Mouse (Mus musculus): Measurements from ENCODE around the gene Abcb9.

Abcb9 gene

GRCm38 (mm10) chr5:124035806-124036205 is 59.8 kb downstream of the Abcb9 start:
- in situ Hi-C loops (cut with MboI; ENCODE audit: low sequenced_read_pairs) = no loop called here

GRCm38 (mm10) chr5:124035406-124035805 is 60.2 kb downstream of the Abcb9 start:
- in situ Hi-C loops (cut with MboI; ENCODE audit: low sequenced_read_pairs) = no loop called here

DNA sequence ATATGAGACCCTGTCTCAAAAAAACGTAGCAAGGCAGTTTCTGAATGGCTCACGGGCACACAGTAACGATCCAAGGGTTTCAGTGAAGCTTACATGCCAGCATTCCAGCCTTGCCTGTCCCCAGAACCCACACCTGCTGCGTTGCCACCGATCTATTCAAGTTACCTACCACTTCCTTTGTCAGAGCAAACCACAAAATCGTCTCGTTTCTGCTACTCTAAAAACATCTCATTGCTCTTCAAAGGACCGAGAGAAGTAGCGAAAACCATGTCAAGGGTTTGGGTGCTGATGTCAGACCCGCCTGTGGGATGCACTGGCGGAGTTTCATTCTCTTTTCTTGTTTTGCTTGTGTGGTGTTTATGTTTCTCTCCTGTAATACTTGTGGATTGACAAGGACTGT is 61.1 kb downstream of the Abcb9 start:
- in situ Hi-C loops (cut with MboI; ENCODE audit: low sequenced_read_pairs) = no loop called here

DNA sequence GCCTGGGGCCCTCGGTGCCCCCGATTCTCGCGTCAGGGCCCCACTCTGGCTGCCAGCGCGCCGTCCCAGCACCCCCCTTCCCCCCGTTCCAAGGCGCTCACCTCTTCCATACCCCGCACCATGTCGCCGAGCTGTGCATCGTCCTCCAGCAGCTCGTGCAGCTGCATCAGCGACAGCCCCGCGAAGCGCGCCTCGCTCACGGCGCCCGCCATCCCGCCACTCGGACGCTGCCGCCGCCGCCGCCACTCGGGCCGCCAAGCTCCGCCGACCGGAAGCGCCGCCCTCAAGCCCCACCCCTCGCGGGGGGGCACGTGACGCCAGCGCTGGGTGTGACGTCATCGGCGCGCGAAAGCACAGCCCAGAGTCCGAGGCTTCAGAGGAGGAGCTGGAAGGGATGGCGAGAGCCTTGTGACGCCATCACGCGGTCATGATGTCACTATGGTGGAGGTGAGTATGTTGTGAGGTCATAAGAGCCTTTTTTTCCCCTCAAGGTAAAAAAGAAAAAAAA is 63.5 kb downstream of the Abcb9 start, which contains the start of gene Vps37b:
Vps37b (minus strand) TSS at position 270 of the 508 bp plus-strand sequence.
- in situ Hi-C loops (cut with MboI; ENCODE audit: low sequenced_read_pairs) = no loop called here

GRCm38 (mm10) chr5:124031068-124031955 is 64.3 kb downstream of the Abcb9 start:
- in situ Hi-C loops (cut with MboI; ENCODE audit: low sequenced_read_pairs) = no loop called here

GRCm38 (mm10) chr5:124030386-124031067 is 65.1 kb downstream of the Abcb9 start:
- in situ Hi-C loops (cut with MboI; ENCODE audit: low sequenced_read_pairs) = no loop called here

DNA sequence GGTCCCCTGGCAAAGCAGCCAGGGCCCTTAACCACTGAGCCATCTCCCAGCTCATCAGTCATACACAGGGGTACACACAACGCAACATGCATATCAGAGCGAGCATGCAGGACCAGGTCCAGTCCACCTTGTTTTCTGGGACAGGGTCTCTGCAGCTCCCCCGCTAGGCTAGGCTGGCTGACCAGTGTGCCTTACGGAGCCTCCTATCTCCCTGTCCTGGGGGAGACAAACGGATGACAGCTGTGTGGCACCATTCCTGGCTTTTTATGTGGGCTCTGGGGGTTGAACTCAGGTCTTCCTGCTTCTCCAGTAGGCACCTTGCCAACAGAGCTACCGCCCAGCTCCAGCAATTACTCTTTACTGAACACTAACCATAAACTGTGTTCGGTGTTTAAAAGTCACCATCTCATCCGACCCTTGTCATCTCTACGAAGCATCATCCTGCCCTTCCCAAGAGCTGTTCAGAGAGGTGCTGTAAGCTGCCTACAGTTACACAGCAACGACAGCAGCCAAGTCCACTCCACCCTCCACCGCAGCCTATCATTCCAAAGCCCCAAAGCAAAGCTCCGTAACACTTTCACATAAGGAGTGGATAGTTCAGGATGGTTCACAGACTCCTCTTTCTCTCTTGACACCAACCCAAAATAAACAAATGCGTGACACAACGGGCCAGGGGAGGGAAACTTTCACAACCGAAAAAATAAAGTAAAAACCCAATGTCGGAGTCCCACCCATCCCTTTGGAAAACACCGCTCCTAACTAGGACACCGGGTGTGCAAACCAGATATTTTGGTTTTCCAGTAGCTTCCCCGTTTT is 66.2 kb downstream of the Abcb9 start:
- in situ Hi-C loops (cut with MboI; ENCODE audit: low sequenced_read_pairs) = no loop called here

- in situ Hi-C loops (cut with MboI; ENCODE audit: low sequenced_read_pairs) = no loop called here
Measured at GRCm38 (mm10) chr5:124028680-124029079, 66.9 kb downstream of the Abcb9 start.

DNA sequence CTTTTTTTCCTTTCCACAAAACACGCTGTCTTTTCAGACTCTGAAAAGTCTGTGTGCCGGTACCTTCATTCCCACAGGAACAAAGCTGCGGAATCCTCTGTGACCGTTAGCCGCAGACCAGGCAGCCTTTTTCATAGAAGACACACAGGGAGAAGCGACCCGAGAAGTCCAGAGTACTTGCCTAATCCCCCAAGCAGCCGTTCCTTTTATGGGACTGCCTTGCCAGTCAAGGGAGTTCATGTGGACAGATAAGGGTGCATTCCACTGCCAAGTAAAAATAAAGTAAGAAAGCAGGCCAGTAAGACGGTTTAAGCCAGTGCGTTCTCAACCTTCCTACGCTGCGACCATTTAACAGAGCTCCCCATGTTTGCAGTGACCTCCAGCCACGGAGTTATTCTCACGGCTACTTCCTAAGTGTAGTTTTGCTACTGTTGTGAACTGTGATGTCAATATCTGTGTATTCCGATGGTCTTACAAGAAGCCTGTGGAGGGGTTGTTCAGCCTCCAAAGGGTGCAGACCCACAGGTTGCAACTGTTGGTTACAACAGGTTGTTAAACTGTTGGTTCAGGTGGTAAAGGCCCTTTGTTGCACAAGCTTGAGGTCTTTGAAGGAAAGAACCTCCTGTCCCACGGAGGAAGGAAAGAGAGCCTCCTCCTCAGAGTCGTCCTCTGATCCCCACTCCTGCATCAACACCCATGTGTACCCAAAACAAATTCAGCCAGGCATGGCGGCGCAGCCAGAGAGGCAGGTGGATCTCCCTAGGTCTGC is 67.7 kb downstream of the Abcb9 start:
- in situ Hi-C loops (cut with MboI; ENCODE audit: low sequenced_read_pairs) = no loop called here

- in situ Hi-C loops (cut with MboI; ENCODE audit: low sequenced_read_pairs) = no loop called here
Measured at GRCm38 (mm10) chr5:124026568-124026967, 69.0 kb downstream of the Abcb9 start.

DNA sequence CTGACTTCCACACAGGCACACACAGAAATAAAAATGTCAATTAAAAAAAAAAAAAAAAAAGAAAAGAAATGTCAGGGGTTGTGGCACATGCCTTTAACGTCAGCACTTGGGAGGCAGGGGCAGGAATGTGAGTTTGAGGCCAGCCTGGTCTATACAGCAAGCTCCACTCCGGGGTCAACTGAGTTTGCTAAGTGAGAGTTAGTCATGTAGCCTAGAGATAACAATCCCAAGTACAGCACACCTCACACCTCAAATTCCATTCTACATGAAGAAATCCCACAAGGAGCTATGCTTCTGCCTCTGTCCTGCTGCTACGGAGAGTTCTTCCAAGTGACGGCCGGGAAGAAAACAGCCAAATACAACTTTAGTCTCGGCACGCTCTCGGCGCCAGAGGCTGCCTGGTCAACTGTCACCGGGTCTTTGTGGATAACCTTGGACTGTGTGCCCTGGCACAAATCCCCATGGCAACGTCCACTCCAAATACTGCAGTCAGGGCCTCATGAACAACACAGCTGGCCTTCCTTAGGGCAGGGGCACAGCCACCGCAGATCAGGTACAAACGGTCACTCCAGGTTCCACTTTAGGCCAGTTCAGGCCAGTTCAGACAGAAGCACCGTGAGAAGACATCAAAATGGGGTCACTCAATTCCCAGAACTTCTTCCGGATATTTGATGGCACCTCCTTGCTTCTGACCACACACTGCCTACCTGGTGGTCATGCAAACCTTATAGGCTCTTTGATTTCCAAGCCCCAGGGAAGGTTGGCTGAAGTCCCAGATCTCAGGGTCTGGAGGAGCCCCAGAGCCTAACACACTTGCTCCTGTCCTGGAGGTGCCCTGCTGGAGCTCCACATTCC is 69.8 kb downstream of the Abcb9 start:
- in situ Hi-C loops (cut with MboI; ENCODE audit: low sequenced_read_pairs) = no loop called here

DNA sequence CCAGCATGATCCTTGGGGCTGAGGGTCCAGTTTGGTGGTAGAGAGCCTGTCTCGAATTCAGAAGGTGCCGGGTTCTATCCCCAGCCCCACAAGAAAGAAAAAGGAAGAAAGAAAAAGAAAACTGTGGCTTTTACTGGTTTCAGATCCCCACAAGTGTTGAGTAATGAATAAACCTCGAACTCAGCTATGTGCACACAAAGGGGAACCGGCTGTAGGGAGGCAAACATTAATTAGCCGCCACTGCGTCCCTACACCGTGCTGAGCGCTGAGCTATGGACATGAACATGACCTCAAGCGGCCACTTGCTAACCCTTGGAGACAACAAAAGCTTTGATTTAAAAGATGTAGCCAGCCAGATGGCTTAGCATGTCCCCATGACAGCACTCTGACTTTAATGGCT is 70.5 kb downstream of the Abcb9 start:
- in situ Hi-C loops (cut with MboI; ENCODE audit: low sequenced_read_pairs) = no loop called here

- in situ Hi-C loops (cut with MboI; ENCODE audit: low sequenced_read_pairs) = no loop called here
Measured at GRCm38 (mm10) chr5:124024677-124025076, 70.9 kb downstream of the Abcb9 start.

DNA sequence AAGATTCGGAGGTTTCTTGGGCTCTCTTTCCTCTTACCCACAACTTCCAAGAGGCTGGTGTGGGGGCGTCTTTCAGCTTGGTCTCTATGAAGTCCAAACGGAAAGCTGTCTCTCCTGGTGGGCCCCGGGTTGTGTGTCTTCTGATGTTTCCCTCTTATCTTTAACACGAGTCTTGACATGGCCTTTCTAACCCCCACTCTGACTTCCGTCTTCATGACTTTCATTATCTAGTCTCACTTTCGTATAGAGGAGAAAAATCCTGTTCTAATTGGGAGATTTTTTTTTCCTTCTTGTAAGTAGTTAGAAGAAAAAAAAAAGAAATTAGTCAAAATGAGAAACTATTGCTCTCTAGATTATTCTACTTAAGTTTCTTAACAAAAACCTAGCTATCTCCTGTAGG is 73.2 kb downstream of the Abcb9 start:
- in situ Hi-C loops (cut with MboI; ENCODE audit: low sequenced_read_pairs) = no loop called here

GRCm38 (mm10) chr5:124021701-124022100 is 73.9 kb downstream of the Abcb9 start:
- in situ Hi-C loops (cut with MboI; ENCODE audit: low sequenced_read_pairs) = no loop called here

DNA sequence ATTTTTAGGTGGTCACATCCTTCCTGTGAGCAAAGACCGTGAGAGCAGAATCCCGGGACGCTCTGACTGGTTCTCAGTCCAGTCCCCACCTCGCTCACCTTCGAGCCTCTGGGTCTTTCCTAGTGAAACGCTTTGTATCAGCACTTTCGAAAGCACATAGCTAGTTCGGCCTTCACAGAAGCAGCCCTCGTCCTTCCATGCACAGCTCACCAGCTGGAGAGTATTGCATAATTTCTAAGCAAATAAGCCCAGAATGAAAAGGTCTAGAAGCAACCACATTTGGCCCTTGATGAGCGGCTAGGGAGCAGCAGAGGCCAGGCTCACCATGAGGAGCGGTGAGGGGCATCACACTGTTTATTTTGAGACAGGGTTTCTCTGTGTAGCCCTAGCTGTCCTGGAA is 74.5 kb downstream of the Abcb9 start:
- in situ Hi-C loops (cut with MboI; ENCODE audit: low sequenced_read_pairs) = no loop called here

DNA sequence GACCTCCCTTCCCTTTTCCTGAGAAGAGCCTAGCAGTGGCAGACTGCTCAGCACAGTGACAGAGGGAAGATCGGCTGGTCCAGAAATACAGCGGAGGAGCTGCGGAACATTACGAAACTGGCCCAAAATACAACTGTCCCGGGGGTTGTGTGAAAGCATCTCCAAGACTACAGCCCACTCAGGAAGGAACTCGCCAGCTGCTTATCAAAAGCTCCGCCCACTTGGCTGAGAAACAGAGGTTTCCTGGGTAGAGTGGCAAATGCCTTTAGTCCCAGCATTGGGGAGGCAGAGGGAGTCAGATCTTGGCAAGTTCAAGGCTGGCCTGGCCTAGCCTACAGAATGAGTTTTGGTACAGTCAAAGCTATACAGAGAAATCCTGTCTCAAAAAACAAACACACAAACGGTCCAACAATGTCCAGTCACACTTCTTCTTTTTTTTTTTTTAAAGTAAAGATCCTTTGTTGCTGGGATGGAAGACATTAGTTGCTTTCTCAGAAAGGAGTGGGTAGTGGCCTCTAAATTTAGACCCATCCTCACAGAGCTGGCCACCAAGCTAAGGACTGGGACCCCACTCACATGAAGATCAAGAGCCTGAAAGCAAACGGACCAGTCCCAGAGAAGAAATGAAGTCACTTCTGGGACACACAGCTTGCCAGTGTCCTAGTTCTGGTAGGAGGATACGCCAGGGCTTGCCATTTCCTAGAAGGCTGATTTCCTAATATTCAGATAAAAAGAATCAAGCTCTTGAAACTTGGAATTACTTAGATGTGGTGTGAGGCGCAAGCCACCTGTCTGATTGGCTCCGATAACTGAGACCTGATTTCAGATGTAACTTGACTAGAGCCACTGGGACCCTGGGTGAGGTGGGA is 76.0 kb downstream of the Abcb9 start:
- in situ Hi-C loops (cut with MboI; ENCODE audit: low sequenced_read_pairs) = no loop called here

DNA sequence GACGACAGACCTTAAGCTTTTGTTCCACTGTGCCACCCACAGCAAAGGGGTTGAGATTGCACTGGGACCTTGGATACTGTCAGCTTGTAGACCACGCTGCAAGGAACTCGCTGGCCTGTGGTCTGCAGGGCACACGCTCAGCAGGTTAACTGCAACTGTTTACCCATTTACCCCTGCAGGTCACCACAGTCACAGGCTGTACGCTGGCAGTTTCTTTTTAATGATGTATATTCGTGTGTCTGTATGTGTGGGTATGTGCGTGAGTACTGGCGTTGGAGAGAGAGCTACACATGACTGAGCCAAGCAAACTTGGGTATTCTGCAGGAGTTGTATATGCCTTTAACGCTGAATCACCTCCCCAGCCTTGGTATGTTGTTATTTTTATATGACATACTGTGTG is 76.9 kb downstream of the Abcb9 start:
- in situ Hi-C loops (cut with MboI; ENCODE audit: low sequenced_read_pairs) = no loop called here
